Mouse (Mus musculus): ENCODE data around the gene Cyp2ab1.
"Not testable (repeated sequence)": the region's sequence is repeated elsewhere in the genome, so short reads cannot be mapped to it uniquely, and the experiment has no call there.

The Cyp2ab1 gene

GRCm38 (mm10) chr16:20325286-20325685 is at the start of gene Cyp2ab1:
Cyp2ab1 (minus strand) TSS chr16:20325404.
- no peak for DNase-seq (ENCODE audit: low read depth, low spot score)

DNA sequence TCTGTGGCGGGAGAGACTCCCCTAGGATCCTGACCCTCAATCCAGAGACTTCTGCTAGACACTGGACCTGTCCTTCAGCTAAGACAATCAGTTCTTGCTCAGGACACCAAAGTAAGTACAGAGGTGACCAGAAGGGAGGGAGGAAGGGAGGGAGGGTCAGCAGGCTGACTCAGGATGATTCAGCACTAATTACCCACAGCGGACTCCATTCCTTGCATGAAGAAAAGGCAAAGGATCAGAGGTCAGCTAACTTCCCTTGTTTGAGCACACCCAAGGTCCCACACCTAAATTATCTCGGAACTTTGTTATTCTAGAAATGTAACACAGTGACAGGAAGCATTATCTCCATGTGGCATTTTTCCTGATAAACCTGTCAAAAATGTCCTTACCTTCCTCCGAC is 46.5 kb upstream of the Cyp2ab1 start:
- peak; percentile 6 for DNase-seq (ENCODE audit: low read depth, low spot score)

GRCm38 (mm10) chr16:20368221-20368620 is 43.0 kb upstream of the Cyp2ab1 start:
- no peak for DNase-seq (ENCODE audit: low read depth, low spot score)

DNA sequence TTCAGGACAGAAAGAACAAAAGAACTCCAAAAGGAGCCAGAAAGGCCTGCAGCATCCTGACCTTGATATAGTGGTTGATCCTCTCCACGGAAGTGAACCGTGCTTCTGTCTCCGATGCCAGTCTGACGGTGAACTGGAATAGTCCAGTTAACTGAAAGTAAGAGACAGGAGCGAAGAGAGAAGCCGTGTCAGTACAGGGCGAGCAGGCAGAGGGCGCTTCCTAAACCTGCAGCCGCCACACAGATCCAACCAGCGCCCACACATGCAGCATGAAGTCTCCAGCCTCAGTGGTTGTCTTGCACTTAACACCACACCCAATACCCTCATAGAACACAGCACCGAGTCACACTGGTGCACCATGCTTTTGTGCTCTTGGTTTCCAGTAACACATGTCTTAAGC is 36.9 kb upstream of the Cyp2ab1 start:
- DNase-seq (ENCODE audit: low read depth, low spot score): no peak

DNA sequence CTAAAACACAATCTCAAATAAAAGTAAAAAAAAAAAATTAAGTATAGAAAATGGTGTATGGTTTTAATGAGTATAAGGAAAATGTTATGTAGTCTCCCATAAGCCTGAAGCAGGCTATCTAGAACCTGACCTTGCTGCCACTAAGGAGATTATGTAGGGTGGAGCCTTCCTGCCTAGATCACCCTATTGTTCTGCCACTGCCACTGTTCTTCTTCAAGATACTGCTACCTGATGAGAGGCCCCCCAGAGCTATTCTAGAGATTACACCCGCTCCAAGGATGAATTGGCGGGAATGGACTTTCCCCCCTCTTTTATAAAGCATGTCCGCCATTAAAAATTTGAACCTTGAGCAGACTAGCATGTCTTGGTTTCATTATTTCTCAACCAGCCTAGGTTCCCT is 36.3 kb upstream of the Cyp2ab1 start:
- DNase-seq (ENCODE audit: low read depth, low spot score): not testable (repeated sequence)

DNA sequence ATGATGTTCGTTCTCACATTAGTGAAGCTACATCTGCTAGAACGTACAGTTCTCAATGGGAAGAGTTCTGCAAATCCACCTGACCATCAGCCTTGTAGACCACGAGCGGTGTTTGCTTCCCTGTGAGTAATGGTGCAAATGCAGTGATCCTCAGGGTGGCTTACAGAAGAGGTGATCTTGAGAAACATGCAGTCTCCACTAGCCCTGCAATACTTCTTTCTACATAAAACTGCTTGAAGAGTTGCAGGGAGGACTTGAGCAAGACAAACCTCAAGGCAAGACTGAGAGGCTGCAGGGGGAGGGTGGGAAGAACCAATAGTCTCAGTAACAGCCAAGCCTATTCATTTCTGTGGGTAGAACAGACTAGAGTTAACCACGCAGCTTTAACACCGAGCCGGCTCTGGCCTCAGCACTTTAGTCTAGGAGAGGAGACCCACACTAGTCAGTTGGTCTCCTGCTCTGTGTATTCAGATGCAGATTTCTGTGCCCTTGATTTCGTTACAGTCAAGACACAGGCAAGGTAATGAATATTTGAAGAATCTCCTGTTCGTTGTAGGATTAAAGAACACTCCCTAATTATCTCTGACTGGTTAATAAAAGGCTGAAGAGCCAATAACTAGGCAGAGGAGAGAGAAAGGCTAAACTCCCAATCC is 34.6 kb upstream of the Cyp2ab1 start:
- DNase-seq (ENCODE audit: low read depth, low spot score): no peak

DNA sequence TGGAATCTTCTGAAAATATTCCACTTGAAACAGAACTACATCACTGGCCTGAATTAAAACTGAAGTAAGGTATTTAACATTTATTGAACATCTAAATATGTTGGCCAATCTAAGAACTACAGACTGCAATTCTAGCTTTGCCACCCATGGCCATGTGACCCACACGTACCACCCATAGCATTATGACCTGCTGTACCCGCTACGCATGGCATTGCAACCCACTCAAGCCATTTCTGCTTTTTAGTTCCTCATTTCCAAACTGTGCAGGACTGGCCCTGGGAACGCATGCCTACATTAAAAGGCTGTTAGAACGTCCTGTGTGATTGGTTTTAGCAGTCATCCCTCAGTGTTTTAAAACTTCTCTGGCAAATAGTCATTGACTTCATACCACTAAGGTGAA is 32.6 kb upstream of the Cyp2ab1 start:
- no peak for DNase-seq (ENCODE audit: low read depth, low spot score)

DNA sequence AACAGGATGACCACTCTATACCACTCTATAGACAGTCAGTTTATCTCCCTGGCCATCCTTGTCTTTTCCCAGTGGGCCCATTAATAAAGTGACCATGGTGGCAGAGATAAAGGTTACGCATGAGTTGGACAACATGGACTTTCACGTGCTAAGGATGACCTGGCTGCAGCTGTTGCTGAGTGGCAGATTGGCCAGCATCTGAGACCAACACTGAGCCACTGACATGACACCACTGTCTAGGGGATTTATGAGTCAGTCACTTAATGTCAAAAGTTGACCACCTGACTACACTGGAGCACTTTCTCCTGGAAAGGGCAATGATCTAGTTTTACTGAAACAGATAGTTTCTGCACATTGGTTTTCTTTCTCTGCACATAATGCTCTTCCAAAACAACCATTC is 29.6 kb upstream of the Cyp2ab1 start:
- no peak for DNase-seq (ENCODE audit: low read depth, low spot score)

- no peak for DNase-seq (ENCODE audit: low read depth, low spot score)
Observed at GRCm38 (mm10) chr16:20354011-20354410, 28.8 kb upstream of the Cyp2ab1 start.

DNA sequence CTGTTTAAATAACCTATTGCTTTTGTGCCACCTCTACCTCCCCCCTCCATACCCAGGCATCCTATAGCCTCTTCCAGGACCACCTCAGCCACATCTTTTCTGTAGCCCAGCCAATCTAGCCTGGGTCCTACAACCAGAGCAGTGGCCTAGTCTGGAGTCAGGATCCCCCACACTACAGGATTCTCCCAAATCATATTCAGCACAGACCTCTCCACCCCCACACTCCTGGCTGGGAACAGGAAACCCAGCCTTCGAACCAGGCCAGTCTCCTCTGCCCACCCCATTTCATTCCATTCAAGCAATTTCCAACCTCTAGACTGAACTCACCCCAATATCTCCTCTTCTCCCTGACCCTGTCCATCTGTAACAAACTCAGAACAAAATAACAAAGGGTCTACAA is 20.3 kb upstream of the Cyp2ab1 start:
- DNase-seq (ENCODE audit: low read depth, low spot score): no peak

- DNase-seq (ENCODE audit: low read depth, low spot score): no peak
Observed at GRCm38 (mm10) chr16:20338616-20339015, 13.4 kb upstream of the Cyp2ab1 start.

DNA sequence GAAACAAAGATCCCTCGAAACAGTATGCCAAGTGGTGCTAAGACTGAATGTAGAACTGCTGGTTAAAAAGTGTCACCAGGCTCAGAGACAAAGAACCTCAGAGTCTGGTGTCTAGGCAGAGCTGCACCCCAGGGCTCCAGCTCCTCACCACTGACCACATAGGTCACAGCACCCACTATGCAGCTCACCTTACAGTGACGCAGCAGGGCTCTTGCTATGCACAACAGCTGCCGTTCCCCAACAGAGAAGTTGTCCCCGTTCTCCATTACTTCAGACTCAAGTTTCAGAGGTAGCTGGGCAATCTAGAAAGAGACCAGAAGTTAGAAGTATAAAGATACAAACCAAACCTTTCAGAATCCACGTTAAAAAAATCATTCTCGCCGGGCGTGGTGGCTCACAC is 9.7 kb upstream of the Cyp2ab1 start:
- DNase-seq (ENCODE audit: low read depth, low spot score): no peak

DNA sequence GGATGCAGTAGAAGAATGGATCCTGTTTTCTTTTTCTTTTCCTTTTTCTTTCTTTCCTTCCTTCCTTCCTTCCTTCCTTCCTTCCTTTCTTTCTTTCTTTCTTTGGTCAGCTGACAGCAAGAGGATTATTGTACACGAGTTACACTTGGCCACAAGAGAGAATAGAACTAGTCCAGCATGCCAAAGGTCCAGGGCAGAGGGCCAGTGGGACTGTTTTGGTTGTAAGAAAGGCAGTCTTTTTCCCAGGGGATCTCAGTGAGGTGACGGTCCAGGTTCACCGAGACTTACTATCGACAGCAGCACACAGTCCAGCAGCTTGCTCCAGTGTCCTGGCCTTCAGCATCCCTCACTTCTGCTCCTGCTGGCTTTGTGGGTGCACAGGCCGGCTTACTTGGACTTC is 3.1 kb upstream of the Cyp2ab1 start:
- no peak for DNase-seq (ENCODE audit: low read depth, low spot score)

DNA sequence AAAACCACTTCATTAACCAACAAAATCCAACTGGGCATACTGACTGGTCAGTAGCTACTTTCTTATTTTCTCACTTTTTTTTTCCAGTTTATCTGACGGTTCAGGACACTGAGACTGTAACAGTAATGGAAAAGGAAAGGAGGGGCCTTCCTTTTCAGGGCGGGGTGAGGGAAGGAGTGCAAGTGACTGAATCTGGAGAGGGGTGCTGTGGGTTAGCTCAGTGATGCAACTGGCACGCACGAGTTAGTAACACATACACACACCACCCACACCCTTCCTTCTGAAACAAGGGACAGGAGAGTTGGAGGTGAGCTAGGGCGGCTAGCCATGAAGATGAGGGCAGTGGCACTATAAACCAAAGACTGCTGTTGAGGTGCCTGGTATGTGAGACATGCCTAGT is 1.3 kb downstream of the Cyp2ab1 start:
- DNase-seq (ENCODE audit: low read depth, low spot score): no peak

DNA sequence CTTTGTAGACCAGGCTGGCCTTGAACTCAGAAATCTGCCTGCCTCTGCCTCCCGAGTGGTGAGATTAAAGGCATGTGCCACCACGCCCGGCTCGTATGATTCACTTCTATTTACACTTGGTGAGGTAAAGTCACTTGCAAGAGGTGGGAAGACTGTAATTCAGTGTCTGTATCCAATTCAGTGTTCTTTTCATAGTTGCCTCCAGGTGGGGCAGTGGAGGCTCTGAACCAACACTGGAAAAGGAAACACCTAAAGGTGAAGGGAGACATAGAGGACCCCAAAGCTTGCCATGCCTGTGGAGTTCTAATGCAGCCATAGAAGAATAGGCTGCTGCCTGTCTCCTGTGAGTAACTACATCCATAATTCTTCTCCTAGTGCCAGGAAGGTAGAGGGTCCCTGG is 2.9 kb downstream of the Cyp2ab1 start:
- no peak for DNase-seq (ENCODE audit: low read depth, low spot score)

DNA sequence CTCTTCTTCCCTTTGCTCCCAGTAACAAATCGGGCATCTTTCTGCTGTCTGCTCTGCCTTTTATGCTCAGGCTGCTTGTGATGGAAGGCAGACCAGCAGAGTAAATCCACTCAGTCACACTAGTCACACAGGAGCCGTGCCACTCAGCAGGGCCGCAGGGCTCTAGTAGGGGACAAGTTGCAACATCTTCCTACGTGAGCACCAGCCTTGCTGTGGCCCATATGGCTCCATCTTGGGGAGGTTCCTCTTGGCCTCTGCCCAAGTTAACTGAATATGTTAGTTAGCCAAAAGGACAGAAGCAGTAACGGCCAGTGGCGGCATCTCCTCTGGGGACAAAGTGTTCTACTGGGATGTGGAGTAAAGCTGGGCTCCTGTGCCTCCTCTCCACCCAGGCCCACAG is 8.4 kb downstream of the Cyp2ab1 start:
- DNase-seq (ENCODE audit: low read depth, low spot score): no peak

GRCm38 (mm10) chr16:20315266-20315665 is 9.9 kb downstream of the Cyp2ab1 start:
- no peak for DNase-seq (ENCODE audit: low read depth, low spot score)

GRCm38 (mm10) chr16:20312272-20312671 is 12.9 kb downstream of the Cyp2ab1 start:
- no peak for DNase-seq (ENCODE audit: low read depth, low spot score)

DNA sequence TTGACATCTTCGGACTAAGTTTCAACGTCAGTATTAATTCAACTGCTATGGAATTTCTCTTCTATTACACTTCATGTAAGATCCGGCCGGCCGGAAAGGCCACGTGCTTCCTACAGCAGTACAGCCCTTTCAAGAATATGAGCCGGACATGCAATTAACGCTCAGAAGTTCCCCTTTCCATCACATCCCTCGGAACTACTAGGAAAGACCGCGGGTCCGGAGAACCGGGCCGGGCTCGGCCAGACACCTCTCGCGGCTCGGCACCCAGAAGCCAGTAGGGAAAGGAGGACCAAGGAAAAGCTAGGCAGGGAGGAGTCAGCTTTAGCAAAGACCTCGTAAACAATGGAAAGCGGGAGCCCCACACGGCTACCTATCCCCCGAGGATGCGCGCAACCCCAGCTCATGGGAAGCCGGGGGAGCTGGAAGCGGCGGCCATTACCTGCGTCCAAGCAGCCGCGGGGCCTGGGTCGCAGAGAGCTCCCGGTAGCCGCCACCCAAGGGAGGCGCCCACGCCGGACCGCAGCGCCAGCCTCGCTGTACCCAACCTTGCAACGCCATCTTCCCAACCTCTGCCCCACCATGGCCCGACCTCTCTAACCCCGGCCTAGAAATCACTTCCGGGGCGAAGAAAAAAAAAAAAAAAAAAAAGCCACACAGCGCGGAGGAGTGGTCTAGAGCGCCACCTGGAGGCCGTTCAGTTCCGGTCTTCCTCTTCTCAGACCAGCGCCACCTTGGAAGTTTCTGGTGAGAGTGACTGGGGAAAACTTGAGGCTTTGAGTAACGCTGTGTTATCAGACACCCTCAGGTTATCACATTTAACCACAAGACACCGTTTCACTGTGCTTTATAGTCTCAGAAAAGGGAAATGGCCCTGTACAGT is 23.2 kb downstream of the Cyp2ab1 start, which contains the start of gene Parl:
Gene Parl (minus strand): TSS at position 618 of the 880 bp plus-strand sequence.
- peak; percentile 94 for DNase-seq (ENCODE audit: low read depth, low spot score)

DNA sequence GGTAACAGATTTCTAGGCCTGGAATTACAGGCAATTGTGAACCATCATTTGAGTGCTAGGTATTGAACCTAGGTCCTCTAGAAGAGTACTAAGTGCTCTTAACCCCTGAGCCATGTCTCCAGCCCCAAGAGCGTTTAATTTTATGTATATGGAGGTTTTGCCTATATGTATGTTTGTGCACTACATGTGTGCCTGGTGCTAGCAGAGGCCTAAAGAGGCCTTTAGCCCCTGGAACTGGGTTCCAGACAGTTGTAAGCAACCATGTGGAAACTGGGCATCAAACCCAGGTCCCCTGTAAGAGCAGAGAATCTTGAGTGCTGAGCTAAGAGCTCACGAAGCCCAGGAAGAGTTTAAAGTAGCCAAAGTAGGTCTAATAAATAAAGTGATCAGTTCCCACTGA is 25.1 kb downstream of the Cyp2ab1 start:
- DNase-seq (ENCODE audit: low read depth, low spot score): no peak

GRCm38 (mm10) chr16:20280238-20280637 is 45.0 kb downstream of the Cyp2ab1 start:
- DNase-seq (ENCODE audit: low read depth, low spot score): no peak

DNA sequence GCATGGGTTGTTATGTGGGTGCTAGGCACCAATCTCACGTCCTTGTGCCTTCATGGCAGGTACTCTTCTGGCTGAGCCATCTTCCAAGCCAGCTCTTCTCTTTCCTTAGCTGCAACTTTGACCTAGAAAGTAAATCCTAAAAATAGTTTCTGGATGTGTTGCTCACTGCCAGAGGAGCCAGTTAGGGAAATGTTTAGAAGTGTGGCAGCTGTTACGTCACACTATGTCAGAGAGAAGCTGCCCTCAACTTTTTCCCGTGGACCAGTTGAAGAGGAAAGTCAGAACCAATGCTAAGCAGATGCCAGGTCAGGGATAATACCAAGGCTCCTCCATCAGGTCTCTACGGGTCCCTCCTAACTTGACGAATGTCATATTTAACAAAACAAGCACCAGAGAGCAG is 45.8 kb downstream of the Cyp2ab1 start:
- no peak for DNase-seq (ENCODE audit: low read depth, low spot score)

DNA sequence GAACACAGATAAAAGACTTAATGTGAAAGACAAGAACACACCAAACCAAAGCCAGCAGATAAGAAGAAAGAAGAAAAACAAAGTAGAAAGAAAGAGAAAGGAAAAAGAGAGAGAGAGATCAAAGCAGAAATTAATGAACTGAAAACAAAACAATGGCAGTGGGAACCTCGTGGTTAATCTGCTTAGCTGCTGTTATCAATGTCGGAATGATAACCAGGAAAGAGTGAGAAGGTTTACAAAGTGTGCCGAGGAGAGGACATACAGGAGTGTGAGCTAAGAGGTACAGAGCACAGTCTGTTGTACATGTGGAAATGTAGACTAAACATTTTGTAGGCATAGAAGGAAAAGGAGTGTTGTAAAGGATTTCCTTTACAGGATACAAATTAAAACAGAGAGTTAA is 52.2 kb downstream of the Cyp2ab1 start:
- DNase-seq (ENCODE audit: low read depth, low spot score): no peak
